Mouse (Mus musculus) spleen, adult 2 months (tissue): Measurements from ENCODE around the gene Mif.

Experiments used
- CTCF ChIP-seq: fragments of 200-500 bp; IDR thresholded peaks from 2 replicates; pipeline ENCODE4 v1.5.1; 2011; ENCODE audit warnings: mild to moderate bottlenecking, inconsistent platforms; ENCODE audit not compliant: insufficient read depth, insufficient read length, insufficient replicate concordance; ENCODE audit errors: extremely low read depth
- POLR2A ChIP-seq: fragments of 200-500 bp; IDR thresholded peaks from 2 replicates; pipeline ENCODE4 v1.6.1; 2011; ENCODE audit warnings: low read depth, low read length, inconsistent platforms

GRCm38 (mm10) chr10:75848382-75848781 is 11.7 kb downstream of the Mif start:
- TF ChIP-seq CTCF (no peak), POLR2A (no peak)
